Mouse (Mus musculus) megakaryocyte, embryonic 14.5 days (primary cell): ENCODE measurements around the gene Nr1i2.

Source experiments
- FLI1 ChIP-seq: IDR thresholded peaks from 2 replicates; pipeline ENCODE4 v1.6.1; 2012; ENCODE audit warnings: low read length, inconsistent platforms, mixed read lengths
- GATA1 ChIP-seq: IDR thresholded peaks from 3 replicates; pipeline ENCODE4 v1.6.1; 2012; ENCODE audit warnings: mixed read lengths, low read length, inconsistent platforms, borderline replicate concordance

DNA sequence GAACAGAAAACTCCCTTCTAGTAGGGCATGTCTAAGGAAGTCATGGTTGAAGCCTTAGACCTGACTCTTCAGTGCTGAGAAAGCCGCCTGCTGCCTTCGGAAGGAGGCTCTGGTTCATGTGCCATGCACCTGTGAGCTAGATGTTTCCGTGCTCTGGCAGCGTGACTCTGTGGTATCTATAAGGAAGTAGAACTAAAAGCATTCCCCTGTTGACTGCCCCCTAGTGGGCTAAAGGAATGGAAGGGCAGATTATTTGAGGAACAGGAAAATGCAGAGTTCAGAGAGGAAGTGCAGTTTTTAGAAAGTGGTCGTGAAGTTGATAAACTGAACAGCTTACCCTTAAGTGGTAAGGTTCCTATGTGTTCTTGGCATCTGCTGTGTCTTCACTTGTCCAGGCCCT lies 54.9 kb downstream of the Nr1i2 start:
- TF ChIP-seq GATA1 = no peak
- no peak for TF ChIP-seq FLI1
